Mouse (Mus musculus) forebrain, postnatal 0 days (tissue): ENCODE data around the gene Gabrr3. TPM values are rescaled to one million over a fixed set of nuclear protein-coding genes. Genes with fewer than 3 reads are reported as not detected.

ENCODE experiments used
- ATAC-seq: fragments of 200-750 bp; cut with Nextera tagmentation; 2 replicates; pipeline ENCODE4 v1.8.0; 2017; ENCODE audit warnings: mild to moderate bottlenecking, moderate library complexity
- DNase-seq: peaks from one replicate; pipeline ENCODE4 v3.0.0-alpha.2; 2015
- H3K27ac ChIP-seq: fragments of 300-500 bp; sonication (generic); 2 replicates; pipeline ENCODE4 v1.5.1; 2014; ENCODE audit warnings: low read depth, mild to moderate bottlenecking, antibody characterized with exemption, low read length, moderate library complexity, mixed read lengths
- H3K27me3 ChIP-seq: fragments of 300-500 bp; sonication (generic); 2 replicates; pipeline ENCODE4 v1.6.1; 2014; ENCODE audit warnings: mild to moderate bottlenecking, low read length, mixed read lengths; ENCODE audit not compliant: insufficient read depth
- H3K36me3 ChIP-seq: fragments of 300-500 bp; sonication (generic); 2 replicates; pipeline ENCODE4 v1.6.1; 2014; ENCODE audit warnings: mild to moderate bottlenecking, moderate library complexity; ENCODE audit not compliant: insufficient read depth
- H3K4me1 ChIP-seq: fragments of 300-500 bp; sonication (generic); 2 replicates; pipeline ENCODE4 v1.6.1; 2014; ENCODE audit warnings: antibody characterized with exemption; ENCODE audit not compliant: insufficient read depth
- H3K4me2 ChIP-seq: fragments of 300-500 bp; sonication (generic); 2 replicates; pipeline ENCODE4 v1.6.1; 2014; ENCODE audit warnings: low read depth, mild to moderate bottlenecking, moderate library complexity
- H3K4me3 ChIP-seq: fragments of 300-500 bp; sonication (generic); 2 replicates; pipeline ENCODE4 v1.5.1; 2014; ENCODE audit warnings: low read depth, low read length, mixed read lengths
- H3K9ac ChIP-seq: fragments of 300-500 bp; sonication (generic); 2 replicates; pipeline ENCODE4 v1.6.1; 2014; ENCODE audit warnings: mild to moderate bottlenecking
- H3K9me3 ChIP-seq: fragments of 300-500 bp; sonication (generic); 2 replicates; pipeline ENCODE4 v1.6.1; 2016; ENCODE audit warnings: low read length
- CTCF ChIP-seq: sonication (generic); IDR thresholded peaks from 2 replicates; pipeline ENCODE4 v1.5.1; 2016; ENCODE audit warnings: antibody characterized with exemption, control low read depth, low read depth
- WGBS: fragments of 180-500 bp; shearing (Covaris S2); extraction: QIAGEN DNeasy Blood & Tissue Kit; methylation state at CpG from one replicate; pipeline ENCODE4 v1.1.7; 2014; 5-methylcytosine and 5-hydroxymethylcytosine counted together
- polyA plus RNA-seq: library from polyadenylated mRNA; unstranded; fragments of >200 nt; fragmentation: Nextera tagmentation; extraction: Ambion mirVana; gene quantifications from 2 replicates; pipeline ENCODE4 v1.2.1, GENCODE M21; 2015
- total RNA-seq: library from RNA; depleted of rRNA; stranded (reverse); fragments of >200 nt; gene quantifications from 2 replicates; pipeline ENCODE4 v1.2.3, GENCODE M21; 2014; rRNA removed

Gene Gabrr3
- total and polyA plus RNA-seq, 2 experiments from 2014 or later: not detected

DNA sequence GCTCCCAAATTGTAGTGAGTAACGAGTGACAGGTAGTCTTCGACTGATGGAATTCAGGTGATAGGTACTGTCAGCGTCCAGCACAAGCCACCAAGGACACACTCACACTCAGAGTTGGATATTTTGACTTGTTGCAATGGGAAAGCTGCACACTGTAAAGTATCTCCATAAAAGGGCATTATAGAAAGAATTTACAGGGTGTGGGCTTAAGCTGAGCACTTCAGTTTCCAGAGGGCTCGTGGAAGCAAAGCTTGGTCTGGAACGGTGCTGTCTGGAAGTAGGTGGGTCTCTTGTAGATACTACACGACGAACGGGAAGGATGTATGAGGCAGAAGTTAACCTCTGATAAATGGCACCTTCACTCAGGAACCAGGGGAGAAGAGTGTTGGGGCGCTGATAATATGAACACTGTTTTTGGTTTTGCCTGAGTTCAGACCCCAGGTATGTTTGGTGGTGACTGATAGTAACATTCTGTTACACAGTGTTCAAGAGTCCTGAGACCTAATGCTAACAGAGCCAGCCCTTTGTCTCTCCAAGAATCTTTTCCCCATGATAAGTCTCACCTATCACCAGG lies 80.9 kb downstream of the Gabrr3 start:
- TF ChIP-seq CTCF: no peak
- WGBS: 93% methylated on average over 9 of the region's 9 CpGs
- ATAC-seq: no peak

DNA sequence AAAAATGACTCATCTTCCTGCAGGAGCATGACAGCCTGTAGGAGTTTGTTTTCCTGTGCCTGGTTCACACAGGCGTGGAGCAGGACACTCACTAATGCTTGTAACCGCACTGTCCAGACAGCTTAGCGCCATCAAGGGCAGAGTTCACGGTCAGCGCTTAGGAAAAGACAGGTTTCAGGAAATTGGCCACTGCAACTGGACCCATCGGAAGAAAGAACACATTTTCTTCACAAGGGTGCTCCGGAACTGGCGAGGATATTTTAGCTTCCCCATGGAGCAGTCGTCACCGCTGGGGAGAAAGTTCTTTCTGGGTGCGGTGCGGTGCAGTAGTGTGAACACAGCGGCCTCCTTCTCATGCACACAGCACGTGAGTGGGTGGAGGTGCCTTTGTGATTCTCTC lies 86.1 kb downstream of the Gabrr3 start:
- H3K4me1 ChIP-seq: no peaks in the 10 kb centered on the region
- 93% methylated on average over 14 of the region's 14 CpGs for WGBS
- TF ChIP-seq CTCF: no peak
- H3K27me3 ChIP-seq: no peaks in the 10 kb centered on the region
- DNase-seq (no peak), ATAC-seq (no peak)
- no peak overlapping the region for H3K27ac ChIP-seq
- no peak overlapping the region for H3K4me3 ChIP-seq
- no peaks in the 10 kb centered on the region for H3K9me3 ChIP-seq
- H3K36me3 ChIP-seq: peaks cover 7% of the 10 kb centered on the region; the same call in 1 of the 2 replicates
- no peak overlapping the region for H3K9ac ChIP-seq
- H3K4me2 ChIP-seq: no peak overlapping the region

More for the DNA sequence above, 80.9 kb downstream of the Gabrr3 start:
- H3K27me3 ChIP-seq: no peaks in the 10 kb centered on the region
- DNase-seq: no peak
- no peaks in the 10 kb centered on the region for H3K9me3 ChIP-seq
- no peak overlapping the region for H3K9ac ChIP-seq
- H3K4me1 ChIP-seq: no peaks in the 10 kb centered on the region
- H3K36me3 ChIP-seq: peaks cover 11% of the 10 kb centered on the region; the same call in 1 of the 2 replicates
- H3K4me2 ChIP-seq: no peak overlapping the region
- H3K27ac ChIP-seq: no peak overlapping the region
- no peak overlapping the region for H3K4me3 ChIP-seq

DNA sequence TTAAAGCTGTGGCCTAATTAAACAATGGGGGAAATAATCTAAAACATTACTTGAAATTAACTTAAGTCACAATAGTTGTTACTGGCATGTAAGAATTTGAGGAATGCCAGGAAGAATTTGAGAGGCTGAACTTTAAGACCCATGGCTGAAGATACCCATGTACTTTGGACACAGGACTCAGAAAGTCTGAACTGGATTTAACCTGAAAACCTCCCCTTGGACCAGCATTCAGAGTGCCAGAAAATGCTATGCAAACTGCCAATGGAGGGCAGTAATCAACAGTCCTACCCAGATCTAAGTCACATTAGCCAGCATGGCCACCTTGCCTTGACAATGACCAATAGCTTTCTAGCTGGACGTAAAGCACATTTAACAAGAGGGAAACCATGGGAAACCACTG lies 90.8 kb downstream of the Gabrr3 start:
- Histone ChIP-seq H3K4me2 (no peak overlapping the region), H3K27ac (no peak overlapping the region), H3K36me3 (peaks cover 4% of the 10 kb centered on the region; the same call in 1 of the 2 replicates), H3K9me3 (no peaks in the 10 kb centered on the region), H3K4me3 (no peak overlapping the region), H3K4me1 (no peaks in the 10 kb centered on the region), H3K9ac (no peak overlapping the region), H3K27me3 (no peaks in the 10 kb centered on the region)
- no peak for TF ChIP-seq CTCF
- ATAC-seq (no peak), DNase-seq (no peak)
- 94% methylated on average over 1 of the region's 1 CpGs for WGBS

DNA sequence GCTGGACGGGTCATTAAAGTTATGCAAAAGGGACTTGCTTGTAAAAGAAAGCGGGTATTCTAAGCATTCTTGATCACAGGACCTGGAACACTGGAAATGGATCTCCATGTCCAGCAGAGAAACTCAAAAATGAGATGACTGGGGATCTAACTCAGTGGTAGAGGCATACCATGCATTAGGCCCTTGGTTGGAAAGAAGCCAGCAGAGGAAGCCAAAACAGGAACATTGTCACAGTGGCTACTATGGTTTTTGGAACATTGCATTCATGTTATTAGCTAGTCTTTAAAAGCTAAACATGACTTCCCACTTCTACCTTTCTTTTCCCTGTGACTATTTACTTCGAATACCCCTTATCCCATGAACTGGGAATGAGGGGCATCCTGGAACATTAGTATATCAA lies 92.0 kb downstream of the Gabrr3 start:
- no peak overlapping the region for H3K4me2 ChIP-seq
- TF ChIP-seq CTCF: no peak
- no peak overlapping the region for H3K27ac ChIP-seq
- H3K36me3 ChIP-seq: no peaks in the 10 kb centered on the region
- H3K9ac ChIP-seq: no peak overlapping the region
- 93% methylated on average over 3 of the region's 3 CpGs for WGBS
- ATAC-seq (no peak), DNase-seq (no peak)
- H3K9me3 ChIP-seq: no peaks in the 10 kb centered on the region
- H3K27me3 ChIP-seq: no peaks in the 10 kb centered on the region
- no peak overlapping the region for H3K4me3 ChIP-seq
- no peaks in the 10 kb centered on the region for H3K4me1 ChIP-seq

DNA sequence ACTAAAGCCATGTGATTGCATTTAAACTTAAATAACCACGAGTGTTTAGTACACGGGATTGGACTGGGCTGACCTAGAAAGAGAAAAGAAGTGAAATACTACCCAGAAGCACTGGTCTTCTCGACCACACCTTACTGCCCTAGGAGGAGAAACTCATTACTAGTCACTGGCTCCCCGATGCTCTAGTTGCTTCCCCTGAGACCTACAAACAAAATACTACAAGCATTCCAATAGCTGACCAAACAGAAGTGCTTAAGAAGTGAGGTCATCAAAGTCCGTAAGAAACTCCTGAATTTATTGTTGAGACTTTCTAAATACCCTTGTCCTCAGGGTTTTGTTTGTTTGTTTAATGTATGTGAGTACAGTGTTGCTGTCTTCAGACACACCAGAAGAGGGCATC lies 102.7 kb downstream of the Gabrr3 start:
- no peak for ATAC-seq
- no peak overlapping the region for H3K4me2 ChIP-seq

More for the DNA sequence above, 102.7 kb downstream of the Gabrr3 start:
- no peak for DNase-seq
- Histone ChIP-seq H3K27me3 (no peaks in the 10 kb centered on the region), H3K27ac (no peak overlapping the region), H3K9me3 (no peaks in the 10 kb centered on the region), H3K4me3 (no peak overlapping the region), H3K36me3 (no peaks in the 10 kb centered on the region), H3K4me1 (no peaks in the 10 kb centered on the region), H3K9ac (no peak overlapping the region)
- 87% methylated on average over 5 of the region's 5 CpGs for WGBS
- no peak for TF ChIP-seq CTCF

Other genes with a start within 250 kb of the Gabrr3 start
- not detected in 2 replicates for gene Olfr196, start 236.9 kb upstream of the Gabrr3 start, total RNA-seq
- gene Olfr196, start 236.9 kb upstream of the Gabrr3 start, polyA plus RNA-seq: not detected in 2 replicates
- gene Olfr198, start 203.8 kb upstream of the Gabrr3 start, total RNA-seq: not detected in 2 replicates
- not detected in 2 replicates for gene Olfr198, start 203.8 kb upstream of the Gabrr3 start, polyA plus RNA-seq
- gene Olfr199, start 187.6 kb upstream of the Gabrr3 start, total RNA-seq: not detected in 2 replicates
- gene Olfr199, start 187.6 kb upstream of the Gabrr3 start, polyA plus RNA-seq: not detected in 2 replicates
- gene Olfr201, start 134.7 kb upstream of the Gabrr3 start, total RNA-seq: not detected in 2 replicates
- gene Olfr201, start 134.7 kb upstream of the Gabrr3 start, polyA plus RNA-seq: not detected in 2 replicates
- gene Olfr202, start 120.5 kb upstream of the Gabrr3 start, total RNA-seq: not detected in 2 replicates
- not detected in 2 replicates for gene Olfr202, start 120.5 kb upstream of the Gabrr3 start, polyA plus RNA-seq
- not detected in 2 replicates for gene Olfr203, start 108.5 kb upstream of the Gabrr3 start, total RNA-seq
- gene Olfr203, start 108.5 kb upstream of the Gabrr3 start, polyA plus RNA-seq: not detected in 2 replicates
- gene Olfr204, start 89.1 kb upstream of the Gabrr3 start, total RNA-seq: not detected in 2 replicates
- gene Olfr204, start 89.1 kb upstream of the Gabrr3 start, polyA plus RNA-seq: not detected in 2 replicates
- not detected in 2 replicates for gene Olfr205, start 76.2 kb upstream of the Gabrr3 start, total RNA-seq
- not detected in 2 replicates for gene Olfr205, start 76.2 kb upstream of the Gabrr3 start, polyA plus RNA-seq
- gene Olfr206, start 58.1 kb upstream of the Gabrr3 start, total RNA-seq: not detected in 2 replicates
- gene Olfr206, start 58.1 kb upstream of the Gabrr3 start, polyA plus RNA-seq: not detected in 2 replicates
- not detected in 2 replicates for gene Olfr209, start 43.3 kb upstream of the Gabrr3 start, total RNA-seq
- gene Olfr209, start 43.3 kb upstream of the Gabrr3 start, polyA plus RNA-seq: not detected in 2 replicates
- gene Riox2, start 64.4 kb downstream of the Gabrr3 start, total RNA-seq: 9.8 and 11.2 TPM in 2 replicates
- 10.6 and 12.2 TPM in 2 replicates for gene Riox2, start 64.4 kb downstream of the Gabrr3 start, polyA plus RNA-seq
- gene Crybg3, start 193.6 kb downstream of the Gabrr3 start, total RNA-seq: 4.3 and 4.7 TPM in 2 replicates
- 0.88 and 0.92 TPM in 2 replicates for gene Crybg3, start 193.6 kb downstream of the Gabrr3 start, polyA plus RNA-seq
- gene Arl6, start 232.1 kb downstream of the Gabrr3 start, total RNA-seq: 37.3 and 47.7 TPM in 2 replicates
- 64.6 and 65.3 TPM in 2 replicates for gene Arl6, start 232.1 kb downstream of the Gabrr3 start, polyA plus RNA-seq